Mouse (Mus musculus): ENCODE results near the gene Ajm1. TPM values are rescaled to one million over a fixed set of nuclear protein-coding genes. Genes with fewer than 3 reads are reported as not detected.

Gene Ajm1
- polyA plus RNA-seq, 1 experiment from 2014 or later = 0.08 TPM

DNA sequence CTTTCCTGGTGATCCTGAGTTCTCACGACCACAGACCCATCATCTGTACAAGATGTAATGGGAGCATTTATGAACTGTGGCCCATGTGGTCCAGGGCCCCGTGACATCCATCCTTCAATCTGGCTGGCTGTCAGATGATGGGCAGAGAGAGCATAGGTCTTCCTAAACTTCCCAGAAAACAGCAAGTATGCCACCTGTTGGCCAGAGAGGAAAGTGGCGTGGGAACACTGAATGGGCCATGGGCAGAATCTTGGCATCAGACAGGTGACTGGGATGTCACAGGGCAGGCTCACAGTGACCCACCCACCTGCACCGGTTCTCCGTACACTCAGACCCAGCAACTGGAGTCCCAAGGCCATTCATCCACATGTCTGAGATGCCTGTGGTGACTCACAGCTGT is 30.4 kb downstream of the Ajm1 start:
- WGBS = 41% methylated on average over 5 of the region's 5 CpGs
- Histone ChIP-seq H3K4me3 (no peak overlapping the region), H3K36me3 (no peaks in the 10 kb centered on the region), H3K4me1 (peaks cover 4% of the 10 kb centered on the region; the same call in 1 of the 2 replicates), H3K27me3 (ENCODE audit: low read depth, poor library complexity, severe bottlenecking) (no peaks in the 10 kb centered on the region), H3K9me3 (replicated peaks) (no peaks in the 10 kb centered on the region), H3K27ac (no peak overlapping the region)
- DNase-seq (ENCODE audit: low spot score) = no peak

DNA sequence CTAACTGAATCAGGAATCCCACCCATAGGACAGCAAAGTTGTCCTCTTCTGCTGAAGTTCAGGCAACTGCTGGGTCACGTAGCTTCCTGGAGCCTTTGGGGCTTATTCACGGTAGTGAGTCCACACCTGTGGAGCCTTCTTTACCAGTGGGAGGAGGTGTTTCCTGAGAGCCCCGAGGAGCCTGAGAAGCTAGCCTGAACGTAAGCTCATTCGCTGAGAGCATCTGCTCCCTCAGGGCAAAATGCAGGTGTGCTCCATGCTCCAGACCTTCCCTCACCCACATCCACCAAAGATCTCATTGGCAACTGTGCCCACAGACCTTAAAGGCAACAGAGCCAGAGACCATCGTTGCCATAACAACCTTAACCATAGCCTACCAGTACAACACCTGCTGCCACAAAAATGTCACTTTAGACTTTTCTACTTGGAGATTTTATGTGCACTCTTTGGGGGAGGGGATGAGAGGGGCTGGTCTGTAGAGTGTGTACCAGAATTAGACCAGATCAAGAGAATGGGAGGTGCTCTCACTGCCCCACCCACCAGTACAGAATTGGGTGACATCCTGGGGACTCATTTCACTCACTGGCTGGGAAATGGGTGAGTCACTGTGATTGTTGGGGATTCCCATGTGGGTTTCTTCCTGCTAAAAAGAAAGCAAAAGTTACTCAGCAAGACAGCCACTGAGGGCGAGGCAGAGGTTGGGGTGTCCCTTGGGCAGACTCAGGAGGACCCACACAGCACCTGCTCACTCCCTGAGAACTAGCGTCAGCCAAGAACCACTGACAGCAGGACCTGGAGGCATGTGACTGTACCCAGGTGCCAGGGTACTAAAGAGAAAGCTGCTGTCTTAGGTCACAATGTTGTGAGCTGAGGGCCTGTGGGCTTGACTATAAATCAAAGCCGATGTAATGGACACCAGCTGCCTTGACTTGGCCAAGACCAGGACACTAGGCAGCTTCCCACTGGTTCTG is 32.3 kb downstream of the Ajm1 start:
- peaks cover 9% of the 10 kb centered on the region for H3K36me3 ChIP-seq
- H3K4me1 ChIP-seq = peaks cover 18% of the 10 kb centered on the region
- no peak overlapping the region for H3K4me3 ChIP-seq
- H3K9me3 ChIP-seq (replicated peaks) = no peaks in the 10 kb centered on the region
- no peak for DNase-seq (ENCODE audit: low spot score)
- H3K27me3 ChIP-seq (ENCODE audit: low read depth, poor library complexity, severe bottlenecking) = no peaks in the 10 kb centered on the region
- H3K27ac ChIP-seq = no peak overlapping the region
- 76% methylated on average over 9 of the region's 9 CpGs for WGBS

DNA sequence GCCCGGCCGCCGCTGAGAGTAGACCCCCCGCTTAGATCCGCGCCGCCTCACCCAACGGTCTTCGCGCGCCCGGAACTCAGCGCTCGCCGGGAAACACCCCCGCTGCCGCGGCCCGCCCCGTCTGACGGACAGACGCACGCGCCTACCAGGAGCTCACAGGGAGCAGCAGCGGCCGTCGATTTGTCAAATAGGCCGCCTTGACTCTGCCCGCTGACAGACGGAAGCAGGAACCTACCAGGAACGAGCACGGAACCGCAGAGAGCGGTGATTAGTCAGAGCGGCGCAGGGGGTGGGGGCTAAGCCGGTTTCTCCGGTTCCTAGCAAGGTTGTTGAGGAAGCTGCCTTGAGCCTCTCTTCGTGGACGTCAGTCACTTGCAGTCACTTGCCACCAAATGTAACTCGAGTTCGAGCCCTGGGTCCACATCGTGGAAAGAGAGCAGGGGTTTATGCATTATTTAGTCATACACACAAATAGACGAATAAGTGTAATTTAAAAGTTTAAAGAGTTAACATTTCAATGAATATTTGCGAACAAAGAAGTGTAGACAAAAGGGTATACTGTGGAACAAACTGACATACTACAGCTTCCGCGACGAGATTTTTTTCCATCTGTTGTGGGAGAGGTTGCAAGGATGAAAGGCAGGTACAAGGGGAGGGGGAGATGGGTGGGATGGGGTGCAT is 34.6 kb downstream of the Ajm1 start, which contains the start of gene Traf2:
TSS of gene Traf2 (minus strand) at position 130 of the 681 bp plus-strand sequence.
- WGBS = 4% methylated on average over 48 of the region's 48 CpGs
- Histone ChIP-seq H3K27me3 (ENCODE audit: low read depth, poor library complexity, severe bottlenecking) (no peaks in the 10 kb centered on the region), H3K36me3 (peaks cover 12% of the 10 kb centered on the region), H3K9me3 (replicated peaks) (no peaks in the 10 kb centered on the region), H3K4me1 (peaks cover 23% of the 10 kb centered on the region), H3K4me3 (peak within 1 kb of the TSS; percentile 78), H3K27ac (peak within 1 kb of the TSS; percentile 93)
- peak; percentile 96 for DNase-seq (ENCODE audit: low spot score)

DNA sequence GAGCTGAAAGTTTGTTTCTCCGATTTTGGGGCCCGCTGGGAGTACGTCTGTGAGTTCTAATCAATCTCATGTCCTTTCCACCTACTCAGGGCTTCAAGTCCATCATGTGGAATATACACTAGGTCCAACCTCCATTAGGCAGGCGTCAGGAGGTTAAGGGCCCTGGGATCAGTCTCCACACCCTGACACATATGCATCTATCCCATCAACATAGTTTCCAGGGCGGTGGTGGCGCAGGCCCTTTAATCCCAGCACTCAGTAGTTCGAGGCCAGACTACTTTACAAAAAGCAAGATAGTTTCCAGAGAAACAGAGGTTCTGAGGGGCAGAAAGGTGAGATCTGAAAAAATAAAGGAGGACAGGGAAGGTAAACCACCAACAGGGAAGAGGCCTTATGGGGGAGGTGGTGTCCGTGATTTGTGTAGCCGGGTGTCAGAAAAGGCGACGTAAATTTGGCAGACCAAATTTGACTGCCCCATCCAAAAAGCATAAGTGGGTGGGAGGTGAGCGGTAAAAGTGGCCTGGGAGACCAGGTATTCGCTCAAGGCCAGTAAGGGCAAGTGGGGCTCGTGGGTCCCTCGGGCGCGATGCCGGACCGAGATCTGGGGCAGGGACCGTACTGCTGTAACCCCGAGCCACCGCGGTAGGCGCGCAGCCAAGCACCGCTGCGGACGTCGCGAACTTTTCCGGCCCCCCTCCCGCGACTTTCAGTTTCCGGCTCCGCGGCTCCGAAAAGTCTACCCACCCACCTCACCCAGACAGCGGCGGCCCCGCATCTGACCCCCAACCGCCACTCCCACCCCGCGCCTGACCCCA is 35.4 kb downstream of the Ajm1 start:
- DNase-seq (ENCODE audit: low spot score) = no peak
- WGBS = 9% methylated on average over 43 of the region's 43 CpGs
- no peaks in the 10 kb centered on the region for H3K9me3 ChIP-seq (replicated peaks)
- H3K27ac ChIP-seq = peak overlapping the region; percentile 93
- no peaks in the 10 kb centered on the region for H3K27me3 ChIP-seq (ENCODE audit: low read depth, poor library complexity, severe bottlenecking)
- H3K4me3 ChIP-seq = peak overlapping the region; percentile 78
- H3K4me1 ChIP-seq = peaks cover 23% of the 10 kb centered on the region
- peaks cover 12% of the 10 kb centered on the region for H3K36me3 ChIP-seq

DNA sequence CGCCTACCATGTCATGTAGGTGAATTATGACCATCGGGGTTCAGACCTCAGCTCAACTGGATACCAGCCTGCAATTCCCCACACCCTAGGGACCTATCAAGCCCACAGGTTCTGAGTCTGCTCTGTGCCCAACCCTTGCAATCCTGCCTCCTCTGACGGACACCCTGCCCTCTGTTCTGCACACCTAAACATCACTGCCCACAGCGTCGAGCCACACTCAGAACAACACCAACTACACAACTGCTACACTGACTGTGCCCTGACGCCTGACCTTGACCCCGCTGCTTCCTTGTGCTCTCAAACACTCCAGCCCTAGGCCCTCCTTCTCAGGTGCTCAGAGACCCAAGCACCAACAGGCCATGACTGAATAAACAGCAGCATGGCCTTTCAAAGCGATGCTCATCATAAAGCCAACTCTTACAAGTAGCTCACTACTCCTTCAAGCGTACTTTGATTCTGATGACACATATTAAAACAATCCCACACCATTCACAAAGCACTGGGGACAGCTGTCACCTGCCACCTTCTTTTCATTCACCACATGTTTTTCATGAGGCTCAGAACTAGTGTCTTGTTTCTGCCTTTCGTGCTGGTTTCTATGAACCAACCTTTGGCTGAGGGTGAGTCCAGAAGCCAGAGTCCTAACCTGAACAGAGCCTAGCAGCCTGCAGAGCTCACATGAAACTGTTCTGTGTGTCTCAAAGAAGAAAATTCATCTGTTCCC is 39.8 kb downstream of the Ajm1 start:
- peaks cover 22% of the 10 kb centered on the region for H3K4me1 ChIP-seq
- WGBS = 81% methylated on average over 10 of the region's 10 CpGs
- H3K9me3 ChIP-seq (replicated peaks) = no peaks in the 10 kb centered on the region
- no peak overlapping the region for H3K4me3 ChIP-seq
- no peak overlapping the region for H3K27ac ChIP-seq
- no peak for DNase-seq (ENCODE audit: low spot score)
- H3K36me3 ChIP-seq = peaks cover 47% of the 10 kb centered on the region
- H3K27me3 ChIP-seq (ENCODE audit: low read depth, poor library complexity, severe bottlenecking) = no peaks in the 10 kb centered on the region

DNA sequence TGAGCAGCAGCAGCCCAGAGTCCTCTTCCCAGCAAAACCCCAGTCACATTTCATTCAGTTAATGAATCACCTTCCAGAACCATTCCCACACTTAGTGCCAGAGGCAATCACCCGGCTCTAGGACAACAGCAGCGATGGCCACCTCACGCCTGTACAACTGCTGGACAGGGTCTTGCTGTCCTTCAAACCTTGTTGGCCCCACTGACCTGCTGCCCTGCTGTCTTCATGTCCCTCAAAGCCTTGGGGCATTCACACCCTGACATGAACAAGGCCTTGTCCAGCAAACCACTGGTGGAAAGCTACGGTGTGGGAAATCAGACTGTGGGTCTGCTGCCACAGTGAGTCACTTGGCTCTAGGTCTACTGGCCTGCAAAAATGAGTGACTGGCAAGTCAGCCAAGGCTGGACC is 41.0 kb downstream of the Ajm1 start:
- no peak for DNase-seq (ENCODE audit: low spot score)
- Histone ChIP-seq H3K36me3 (peaks cover 59% of the 10 kb centered on the region), H3K4me1 (peaks cover 16% of the 10 kb centered on the region), H3K4me3 (no peak overlapping the region), H3K27me3 (ENCODE audit: low read depth, poor library complexity, severe bottlenecking) (no peaks in the 10 kb centered on the region), H3K27ac (no peak overlapping the region), H3K9me3 (replicated peaks) (no peaks in the 10 kb centered on the region)
- 97% methylated on average over 4 of the region's 4 CpGs for WGBS

DNA sequence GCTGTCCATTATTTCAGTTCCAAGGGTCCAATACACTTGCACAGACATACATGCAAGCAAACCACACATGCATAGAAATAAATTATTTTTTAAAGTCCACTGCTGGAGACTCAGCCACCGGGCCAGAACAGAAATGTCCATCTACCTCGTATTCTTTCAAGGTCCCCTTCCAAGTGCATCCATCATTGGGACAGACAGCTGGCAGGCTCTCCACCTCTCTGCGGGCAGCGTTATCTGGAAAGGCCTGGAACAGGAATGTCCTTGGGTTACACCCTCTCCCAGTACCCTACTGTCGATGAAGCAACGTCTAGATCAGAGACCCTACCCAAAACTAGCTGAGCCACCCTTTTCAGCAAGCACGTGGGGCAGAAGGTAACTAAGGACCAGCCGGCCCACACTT is 45.0 kb downstream of the Ajm1 start:
- Histone ChIP-seq H3K4me1 (0 out of 2 replicates have a peak, but pooled peaks cover 2% of the 10 kb centered on the region), H3K9me3 (replicated peaks) (no peaks in the 10 kb centered on the region), H3K36me3 (peaks cover 86% of the 10 kb centered on the region), H3K4me3 (no peak overlapping the region), H3K27ac (no peak overlapping the region), H3K27me3 (ENCODE audit: low read depth, poor library complexity, severe bottlenecking) (no peaks in the 10 kb centered on the region)
- WGBS = 91% methylated on average over 8 of the region's 8 CpGs
- DNase-seq (ENCODE audit: low spot score) = no peak

DNA sequence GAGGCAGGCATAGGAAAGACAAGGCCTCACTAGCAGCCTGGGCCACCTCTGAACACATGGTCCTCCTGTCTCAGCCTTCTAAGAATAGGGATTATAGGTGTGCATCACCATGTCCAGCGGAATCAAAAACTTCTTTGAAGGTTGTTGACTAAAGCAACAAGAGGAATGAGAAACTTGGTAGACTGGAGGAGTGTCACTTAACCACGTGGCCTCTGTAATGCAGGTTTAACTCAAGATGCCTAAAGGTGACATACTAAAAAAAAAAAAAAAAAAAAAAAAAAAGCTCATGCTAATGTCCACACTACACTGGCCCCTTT is 46.7 kb downstream of the Ajm1 start:
- WGBS = 92% methylated on average over 2 of the region's 2 CpGs

DNA sequence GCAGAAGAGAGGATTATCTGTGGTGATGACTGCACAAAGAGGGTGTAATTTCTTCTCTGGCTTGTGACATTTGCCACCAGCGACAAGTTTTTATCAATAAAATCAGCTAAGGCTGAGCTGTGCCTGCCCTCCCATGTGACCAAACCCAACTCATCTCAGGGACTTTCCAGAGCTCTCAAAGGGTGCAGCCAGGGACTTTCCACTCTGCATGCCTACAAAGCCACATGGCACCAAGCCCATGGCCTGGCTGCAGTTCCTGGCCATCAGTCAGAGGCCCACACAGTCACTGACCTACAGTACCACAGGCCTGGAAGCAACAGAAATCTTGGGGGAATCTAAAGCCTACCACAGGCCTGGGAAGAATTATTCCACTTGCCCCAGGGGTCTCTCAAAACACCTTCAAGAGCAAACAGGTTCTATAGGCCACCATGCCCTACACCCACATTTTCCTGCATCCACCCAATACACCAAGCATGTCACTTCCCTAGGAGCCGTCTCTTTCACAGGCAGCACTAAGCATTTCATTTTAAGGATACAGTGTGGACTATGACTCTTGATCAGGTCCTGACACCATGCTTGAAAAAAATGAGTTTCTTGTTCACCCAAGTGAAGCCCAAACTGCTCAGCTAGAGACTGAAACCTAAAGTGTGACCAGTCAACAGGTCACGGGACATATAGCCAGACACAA is 47.2 kb downstream of the Ajm1 start:
- Histone ChIP-seq H3K27ac (no peak overlapping the region), H3K27me3 (ENCODE audit: low read depth, poor library complexity, severe bottlenecking) (no peaks in the 10 kb centered on the region), H3K9me3 (replicated peaks) (no peaks in the 10 kb centered on the region), H3K4me1 (no peaks in the 10 kb centered on the region), H3K36me3 (peaks cover 96% of the 10 kb centered on the region), H3K4me3 (no peak overlapping the region)
- no peak for DNase-seq (ENCODE audit: low spot score)
- WGBS = 90% methylated on average over 3 of the region's 3 CpGs

More for the DNA sequence above, 46.7 kb downstream of the Ajm1 start:
- Histone ChIP-seq H3K27me3 (ENCODE audit: low read depth, poor library complexity, severe bottlenecking) (no peaks in the 10 kb centered on the region), H3K4me1 (no peaks in the 10 kb centered on the region), H3K4me3 (no peak overlapping the region), H3K36me3 (peaks cover 96% of the 10 kb centered on the region), H3K9me3 (replicated peaks) (no peaks in the 10 kb centered on the region), H3K27ac (no peak overlapping the region)
- no peak for DNase-seq (ENCODE audit: low spot score)

DNA sequence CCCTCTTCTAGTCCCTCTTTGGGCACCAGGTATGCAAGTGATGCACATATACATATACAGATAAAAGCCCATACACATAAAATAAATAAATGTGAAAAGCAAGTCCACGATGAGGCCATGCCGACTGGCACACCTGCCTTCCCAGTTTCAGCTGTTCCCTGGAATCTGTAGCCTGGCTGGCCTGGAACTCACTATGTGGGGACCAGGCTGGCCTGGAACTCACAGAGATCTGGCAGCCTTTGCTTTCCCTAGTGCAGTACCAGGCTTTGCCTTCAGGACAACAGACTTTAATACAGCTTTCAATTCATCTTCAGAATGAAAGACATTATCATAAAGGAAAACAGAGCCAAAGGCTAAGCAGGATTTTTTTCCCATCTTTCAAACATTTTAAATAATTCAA is 47.9 kb downstream of the Ajm1 start:
- Histone ChIP-seq H3K27me3 (ENCODE audit: low read depth, poor library complexity, severe bottlenecking) (no peaks in the 10 kb centered on the region), H3K9me3 (replicated peaks) (no peaks in the 10 kb centered on the region), H3K36me3 (peaks cover 97% of the 10 kb centered on the region), H3K4me3 (no peak overlapping the region), H3K4me1 (no peaks in the 10 kb centered on the region), H3K27ac (no peak overlapping the region)
- DNase-seq (ENCODE audit: low spot score) = no peak
- WGBS = 95% methylated on average over 2 of the region's 2 CpGs

DNA sequence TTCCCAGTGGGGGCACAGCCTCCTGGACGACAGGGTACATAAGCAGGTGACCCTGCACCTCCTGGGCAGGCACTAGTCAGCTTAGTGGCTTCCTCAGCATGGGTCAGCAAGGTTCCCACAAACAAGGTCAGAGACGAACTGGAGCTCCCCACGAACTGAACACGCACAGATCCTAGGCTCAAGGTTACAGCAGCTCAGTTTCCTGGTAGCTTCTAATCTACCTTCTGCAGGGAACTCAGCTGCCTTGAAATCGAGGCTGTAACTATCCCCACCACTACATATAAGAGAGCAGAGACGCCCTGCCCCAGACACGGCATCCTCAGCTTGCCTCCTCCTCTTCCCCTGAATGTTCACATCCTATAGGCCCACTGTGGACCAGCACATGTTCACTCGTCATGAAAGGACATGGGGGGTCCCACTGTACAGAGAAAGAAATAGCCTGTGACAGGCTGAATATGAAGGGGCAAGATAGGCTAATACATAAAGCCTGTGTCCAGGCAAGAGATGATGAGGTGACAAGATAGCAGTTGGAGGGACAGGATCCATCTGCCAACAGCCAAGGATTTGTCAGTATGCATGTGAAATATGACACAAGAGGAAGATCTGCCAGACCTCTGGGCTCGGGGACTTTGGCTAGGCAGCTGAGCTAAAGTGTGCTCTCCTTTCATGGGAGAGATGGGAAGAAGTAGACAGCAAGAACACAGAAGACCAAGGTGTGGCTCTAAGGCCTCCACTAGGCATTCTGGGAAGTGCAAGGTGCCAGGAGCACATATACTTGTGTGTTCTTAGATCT is 54.9 kb downstream of the Ajm1 start:
- no peaks in the 10 kb centered on the region for H3K4me1 ChIP-seq
- no peaks in the 10 kb centered on the region for H3K27me3 ChIP-seq (ENCODE audit: low read depth, poor library complexity, severe bottlenecking)
- H3K4me3 ChIP-seq = no peak overlapping the region
- no peak for DNase-seq (ENCODE audit: low spot score)
- H3K27ac ChIP-seq = no peak overlapping the region
- no peaks in the 10 kb centered on the region for H3K9me3 ChIP-seq (replicated peaks)
- H3K36me3 ChIP-seq = peaks cover 98% of the 10 kb centered on the region
- 89% methylated on average over 9 of the region's 9 CpGs for WGBS

Measured in limb, embryonic 10.5 days (tissue).